ENCODE assay signal across 19 mouse cellular contexts in genomic region chr3:107593632-107594031, GRCm38 (mm10). TPM values are rescaled to one million over a fixed set of nuclear protein-coding genes. Genes with fewer than 3 reads are reported as not detected.
"Had no signal": no experiment of that assay in that cellular context is flagged by ENCODE, and none has a peak within 500 bp of the region (broad histone marks: within the 10 kb centered on the region; RNA-seq: fewer than 3 reads in every experiment).

No protein-coding gene starts in this region.

- H3K27ac ChIP-seq: kidney, embryonic 15.5 days; left cerebral cortex, adult 2 months; limb, embryonic 15.5 days; liver, embryonic 12.5 days; midbrain, embryonic 10.5 days; neural tube, embryonic 15.5 days; stomach, embryonic 15.5 days had no signal

- H3K4me3 ChIP-seq: kidney, embryonic 15.5 days; left cerebral cortex, adult 2 months; limb, embryonic 15.5 days; liver, embryonic 12.5 days; myocyte; neural tube, embryonic 15.5 days; stomach, embryonic 15.5 days had no signal

- H3K4me2 ChIP-seq: kidney, embryonic 15.5 days; limb, embryonic 15.5 days; liver, embryonic 12.5 days; lung, embryonic 14.5 days; neural tube, embryonic 15.5 days; stomach, embryonic 15.5 days had no signal

- H3K9ac ChIP-seq: kidney, embryonic 15.5 days; limb, embryonic 15.5 days; liver, embryonic 12.5 days; lung, embryonic 14.5 days; neural tube, embryonic 15.5 days; stomach, embryonic 15.5 days had no signal

- H3K9me3 ChIP-seq: kidney, embryonic 15.5 days; limb, embryonic 15.5 days; liver, embryonic 12.5 days; midbrain, embryonic 10.5 days; neural tube, embryonic 15.5 days; stomach, embryonic 15.5 days had no signal

- DNase-seq: kidney, postnatal 14 days; lung, embryonic 14.5 days; lung, postnatal 10 days; midbrain, embryonic 14.5 days; thymus, adult 2 months; thymus, postnatal 25 days had no signal

- ATAC-seq: liver, embryonic 12.5 days had no signal

- H3K36me3 ChIP-seq: kidney, embryonic 15.5 days; limb, embryonic 15.5 days; liver, embryonic 12.5 days; midbrain, embryonic 10.5 days; neural tube, embryonic 15.5 days; stomach, embryonic 15.5 days had no signal

RNA-seq across cellular contexts. Expression of gene Alx3, which starts 1.2 kb away (rescaled TPM):
- polyA plus RNA-seq: large intestine, adult 2 months; lung, embryonic 14.5 days; myocyte; neural tube, embryonic 15.5 days; stomach, embryonic 15.5 days; urinary bladder, adult 2 months had no signal

RNA-seq across cellular contexts. Expression of gene Gm10961, which starts 37.5 kb away (rescaled TPM):
- polyA plus RNA-seq: kidney, embryonic 15.5 days; large intestine, adult 2 months; limb, embryonic 15.5 days; liver, embryonic 12.5 days; liver, embryonic 16.5 days; lung, embryonic 14.5 days; midbrain, embryonic 10.5 days; midbrain, embryonic 14.5 days; myocyte; neural tube, embryonic 11.5 days; neural tube, embryonic 15.5 days; stomach, embryonic 15.5 days; testis, adult 2 months; thymus, adult 2 months; urinary bladder, adult 2 months had no signal

RNA-seq across cellular contexts. Expression of gene Ubl4b, which starts 38.8 kb away (rescaled TPM):
- polyA plus RNA-seq: kidney, embryonic 15.5 days; large intestine, adult 2 months; limb, embryonic 15.5 days; liver, embryonic 12.5 days; liver, embryonic 16.5 days; lung, embryonic 14.5 days; midbrain, embryonic 10.5 days; midbrain, embryonic 14.5 days; myocyte; neural tube, embryonic 11.5 days; neural tube, embryonic 15.5 days; stomach, embryonic 15.5 days; urinary bladder, adult 2 months had no signal
